Mouse (Mus musculus) embryonic fibroblast, embryonic 13.5 days (primary cell): ENCODE data around the gene Phf5a.

Experiments used
- CTCF ChIP-seq: IDR thresholded peaks from 2 replicates; pipeline ENCODE4 v1.5.1; 2011; ENCODE audit warnings: mild to moderate bottlenecking, control low read depth, low read length, moderate library complexity, borderline replicate concordance; ENCODE audit not compliant: insufficient read depth
- POLR2A ChIP-seq: IDR thresholded peaks from 2 replicates; pipeline ENCODE4 v1.6.1; 2011; ENCODE audit warnings: low read depth, mild to moderate bottlenecking, control low read depth, low read length, moderate library complexity

DNA sequence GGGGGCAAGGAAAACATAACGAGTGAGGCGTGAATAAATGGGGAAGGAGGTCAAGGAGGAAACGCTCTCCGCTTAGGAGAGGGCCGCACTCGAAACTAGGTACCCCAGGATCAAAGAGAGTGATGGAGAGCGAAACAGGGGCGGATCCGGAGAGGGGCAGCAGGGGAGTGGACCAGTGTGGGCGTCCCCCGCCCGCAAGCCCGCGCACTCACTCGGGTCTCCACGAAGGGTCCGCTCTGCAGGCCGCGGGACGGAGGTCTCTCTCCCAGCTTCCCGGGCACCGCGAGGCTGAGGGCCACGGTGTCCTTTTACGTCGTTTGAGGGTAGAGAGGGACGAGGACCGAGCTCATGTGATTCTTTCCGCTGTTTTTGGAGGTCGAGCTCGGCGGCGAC is 14.0 kb downstream of the Phf5a start:
- TF ChIP-seq CTCF (no peak), POLR2A (no peak)
